Mouse (Mus musculus): ENCODE data around the gene Igfbp5. TPM values are rescaled to one million over a fixed set of nuclear protein-coding genes. Genes with fewer than 3 reads are reported as not detected.

Igfbp5 gene
- polyA plus RNA-seq, 1 experiment from 2014 or later: 14.3 TPM

DNA sequence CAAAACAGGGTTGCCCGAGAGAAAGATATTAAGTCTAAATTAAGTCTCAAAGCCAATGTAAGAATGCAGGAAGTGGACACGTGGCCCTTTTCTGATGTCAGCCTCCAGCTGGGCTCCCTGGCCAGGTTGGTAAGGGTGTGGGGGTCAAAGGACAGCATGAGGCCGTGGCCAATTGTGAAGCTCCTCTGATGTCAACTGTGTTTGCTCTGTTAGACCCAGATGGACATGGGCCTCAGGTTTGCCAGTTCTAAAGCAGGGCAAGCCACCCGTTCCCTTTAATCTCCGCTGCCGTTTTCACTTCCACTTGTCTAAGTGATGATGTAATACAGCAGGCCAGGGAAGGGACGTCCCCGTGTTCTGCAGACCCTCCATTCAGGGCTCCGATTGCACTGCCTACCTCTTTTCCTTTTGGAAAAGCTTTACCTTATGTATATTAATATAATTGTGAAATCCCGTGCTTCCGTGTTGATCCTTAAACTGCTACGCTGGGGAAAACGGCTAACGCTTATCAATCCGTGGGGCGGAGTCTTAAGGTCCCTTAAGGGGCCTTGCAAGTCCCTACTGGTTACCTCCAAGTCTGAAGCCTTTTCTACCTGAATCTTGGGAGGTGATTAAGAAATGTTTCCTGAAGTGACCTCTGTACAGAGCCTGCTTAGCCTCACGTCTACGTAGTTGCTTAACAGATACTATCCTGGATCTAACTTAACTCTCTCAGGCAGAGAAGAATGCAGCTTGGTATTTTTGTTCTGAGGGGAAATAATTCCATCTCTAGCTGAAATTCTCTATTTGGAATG is 31.8 kb downstream of the Igfbp5 start:
- H3K27ac ChIP-seq (ENCODE audit: low read depth, low read length): peak overlapping the region; percentile 50
- H3K9me3 ChIP-seq (ENCODE audit: control insufficient read depth): no peaks in the 10 kb centered on the region
- H3K4me2 ChIP-seq (replicated peaks; ENCODE audit: low read depth): no peak overlapping the region; the same call in 1 of the 2 replicates
- H3K27me3 ChIP-seq (replicated peaks; ENCODE audit: control insufficient read depth, insufficient read depth, low read length): no peaks in the 10 kb centered on the region
- H3K4me3 ChIP-seq (ENCODE audit: low read depth, low read length): no peak overlapping the region
- peaks cover 4% of the 10 kb centered on the region; the same call in 1 of the 2 replicates for H3K4me1 ChIP-seq (replicated peaks; ENCODE audit: control insufficient read depth, insufficient read depth, low read length)
- H3K9ac ChIP-seq (ENCODE audit: low read depth, low read length): no peak overlapping the region
- no peaks in the 10 kb centered on the region for H3K36me3 ChIP-seq (ENCODE audit: control insufficient read depth, insufficient read depth)
- no peak for TF ChIP-seq CTCF (IDR thresholded peaks at IDR 0.05; ENCODE audit: low read depth)
- WGBS: 57% methylated on average over 18 of the region's 18 CpGs
- ATAC-seq: peak; percentile 76

DNA sequence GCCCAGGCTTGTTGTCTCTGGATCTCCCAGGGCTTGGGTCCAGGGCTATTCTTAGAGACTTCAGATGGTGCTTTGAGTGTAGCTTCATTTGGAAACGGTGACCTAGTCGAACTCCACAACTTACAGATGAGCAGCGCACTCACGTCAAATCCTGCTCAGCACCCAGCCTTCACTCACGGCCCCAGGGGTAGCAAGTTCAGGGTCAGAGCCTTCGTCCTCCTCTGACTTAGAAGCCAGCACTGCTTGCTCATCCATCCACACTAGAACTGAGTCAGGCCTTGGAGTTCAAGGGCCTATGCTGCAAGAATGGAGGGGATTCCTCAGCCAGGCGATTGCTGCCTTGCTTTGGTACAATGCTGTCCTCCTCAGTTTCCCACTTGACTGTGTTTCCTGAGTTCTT is 34.9 kb downstream of the Igfbp5 start:
- Histone ChIP-seq H3K36me3 (ENCODE audit: control insufficient read depth, insufficient read depth) (no peaks in the 10 kb centered on the region), H3K27ac (ENCODE audit: low read depth, low read length) (no peak overlapping the region), H3K9me3 (ENCODE audit: control insufficient read depth) (no peaks in the 10 kb centered on the region), H3K9ac (ENCODE audit: low read depth, low read length) (no peak overlapping the region), H3K27me3 (replicated peaks; ENCODE audit: control insufficient read depth, insufficient read depth, low read length) (no peaks in the 10 kb centered on the region), H3K4me1 (replicated peaks; ENCODE audit: control insufficient read depth, insufficient read depth, low read length) (peaks cover 4% of the 10 kb centered on the region; the same call in 1 of the 2 replicates), H3K4me2 (replicated peaks; ENCODE audit: low read depth) (no peak overlapping the region), H3K4me3 (ENCODE audit: low read depth, low read length) (no peak overlapping the region)
- TF ChIP-seq CTCF (IDR thresholded peaks at IDR 0.05; ENCODE audit: low read depth): no peak
- WGBS: 93% methylated on average over 7 of the region's 7 CpGs
- no peak for ATAC-seq

DNA sequence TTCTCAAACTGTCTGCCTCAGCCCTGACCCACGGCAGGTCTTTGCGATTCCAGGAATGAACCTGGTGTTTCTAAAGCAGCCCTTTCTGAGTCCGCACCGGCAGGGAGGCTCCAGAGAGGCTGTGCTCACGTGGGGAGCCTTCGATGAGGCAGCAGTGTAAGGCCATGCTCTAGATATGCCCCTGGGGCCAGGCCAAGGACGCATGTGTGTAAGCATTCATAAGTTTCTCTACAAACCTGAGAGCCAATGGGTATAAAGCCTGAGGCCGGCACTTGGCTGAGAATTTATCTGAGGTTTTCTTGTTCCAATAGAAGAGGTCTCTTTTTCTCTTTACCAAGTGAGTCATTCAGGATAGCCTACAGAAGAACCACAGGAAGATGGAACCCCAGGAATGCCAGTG is 35.3 kb downstream of the Igfbp5 start:
- Histone ChIP-seq H3K27ac (ENCODE audit: low read depth, low read length) (no peak overlapping the region), H3K4me2 (replicated peaks; ENCODE audit: low read depth) (no peak overlapping the region), H3K4me3 (ENCODE audit: low read depth, low read length) (no peak overlapping the region), H3K36me3 (ENCODE audit: control insufficient read depth, insufficient read depth) (no peaks in the 10 kb centered on the region), H3K9me3 (ENCODE audit: control insufficient read depth) (no peaks in the 10 kb centered on the region), H3K9ac (ENCODE audit: low read depth, low read length) (no peak overlapping the region), H3K4me1 (replicated peaks; ENCODE audit: control insufficient read depth, insufficient read depth, low read length) (peaks cover 4% of the 10 kb centered on the region; the same call in 1 of the 2 replicates), H3K27me3 (replicated peaks; ENCODE audit: control insufficient read depth, insufficient read depth, low read length) (no peaks in the 10 kb centered on the region)
- TF ChIP-seq CTCF (IDR thresholded peaks at IDR 0.05; ENCODE audit: low read depth): no peak
- 73% methylated on average over 8 of the region's 8 CpGs for WGBS
- no peak for ATAC-seq

DNA sequence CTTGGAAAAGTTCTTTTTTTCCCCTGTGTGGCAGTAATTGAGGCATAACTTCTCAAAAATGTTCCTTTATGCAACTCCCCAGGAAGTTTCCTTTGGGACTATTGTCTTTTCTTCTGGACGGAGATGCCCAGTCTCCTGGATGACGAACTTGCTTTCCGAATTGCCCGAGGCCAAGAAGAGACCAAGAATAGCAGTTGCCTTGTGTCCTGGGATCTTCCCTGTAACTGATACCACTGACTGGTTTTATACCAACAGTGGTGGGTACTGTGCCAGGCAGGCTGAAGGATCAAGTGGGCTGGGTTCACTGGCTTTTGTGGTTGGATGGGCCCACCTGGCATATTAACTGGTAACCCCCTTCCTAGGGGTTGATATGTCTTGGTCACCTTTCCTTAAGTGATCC is 41.1 kb downstream of the Igfbp5 start:
- no peak for ATAC-seq
- H3K36me3 ChIP-seq (ENCODE audit: control insufficient read depth, insufficient read depth): no peaks in the 10 kb centered on the region
- no peak overlapping the region for H3K4me3 ChIP-seq (ENCODE audit: low read depth, low read length)
- no peak overlapping the region for H3K4me2 ChIP-seq (replicated peaks; ENCODE audit: low read depth)
- no peak overlapping the region for H3K27ac ChIP-seq (ENCODE audit: low read depth, low read length)
- H3K27me3 ChIP-seq (replicated peaks; ENCODE audit: control insufficient read depth, insufficient read depth, low read length): no peaks in the 10 kb centered on the region
- no peak overlapping the region for H3K9ac ChIP-seq (ENCODE audit: low read depth, low read length)
- H3K4me1 ChIP-seq (replicated peaks; ENCODE audit: control insufficient read depth, insufficient read depth, low read length): no peaks in the 10 kb centered on the region
- WGBS: 94% methylated on average over 4 of the region's 4 CpGs
- TF ChIP-seq CTCF (IDR thresholded peaks at IDR 0.05; ENCODE audit: low read depth): no peak
- H3K9me3 ChIP-seq (ENCODE audit: control insufficient read depth): no peaks in the 10 kb centered on the region

GRCm38 (mm10) chr1:72832715-72833153 is 42.0 kb downstream of the Igfbp5 start:
- no peak for TF ChIP-seq CTCF (IDR thresholded peaks at IDR 0.05; ENCODE audit: low read depth)
- Histone ChIP-seq H3K4me1 (replicated peaks; ENCODE audit: control insufficient read depth, insufficient read depth, low read length) (no peaks in the 10 kb centered on the region), H3K9ac (ENCODE audit: low read depth, low read length) (no peak overlapping the region), H3K4me3 (ENCODE audit: low read depth, low read length) (no peak overlapping the region), H3K9me3 (ENCODE audit: control insufficient read depth) (no peaks in the 10 kb centered on the region), H3K27me3 (replicated peaks; ENCODE audit: control insufficient read depth, insufficient read depth, low read length) (no peaks in the 10 kb centered on the region), H3K36me3 (ENCODE audit: control insufficient read depth, insufficient read depth) (no peaks in the 10 kb centered on the region), H3K4me2 (replicated peaks; ENCODE audit: low read depth) (no peak overlapping the region), H3K27ac (ENCODE audit: low read depth, low read length) (no peak overlapping the region)
- 49% methylated on average over 3 of the region's 3 CpGs for WGBS
- ATAC-seq: no peak

- Histone ChIP-seq H3K27ac (ENCODE audit: low read depth, low read length) (no peak overlapping the region), H3K4me3 (ENCODE audit: low read depth, low read length) (no peak overlapping the region), H3K4me1 (replicated peaks; ENCODE audit: control insufficient read depth, insufficient read depth, low read length) (no peaks in the 10 kb centered on the region), H3K36me3 (ENCODE audit: control insufficient read depth, insufficient read depth) (no peaks in the 10 kb centered on the region), H3K27me3 (replicated peaks; ENCODE audit: control insufficient read depth, insufficient read depth, low read length) (0 out of 2 replicates have a peak, but pooled peaks cover 12% of the 10 kb centered on the region), H3K4me2 (replicated peaks; ENCODE audit: low read depth) (no peak overlapping the region), H3K9me3 (ENCODE audit: control insufficient read depth) (no peaks in the 10 kb centered on the region), H3K9ac (ENCODE audit: low read depth, low read length) (no peak overlapping the region)
- no peak for ATAC-seq
- 97% methylated on average over 2 of the region's 2 CpGs for WGBS
- TF ChIP-seq CTCF (IDR thresholded peaks at IDR 0.05; ENCODE audit: low read depth): no peak
Observed at GRCm38 (mm10) chr1:72830485-72830884, 44.2 kb downstream of the Igfbp5 start.

All from intestine, postnatal 0 days (tissue).